Mouse (Mus musculus) kidney, adult 9 months (tissue): Measurements from ENCODE around the gene Sapcd2.

Source experiments
- DNase-seq: peaks from one replicate; pipeline ENCODE4 v3.0.0; 2022

The Sapcd2 gene

DNA sequence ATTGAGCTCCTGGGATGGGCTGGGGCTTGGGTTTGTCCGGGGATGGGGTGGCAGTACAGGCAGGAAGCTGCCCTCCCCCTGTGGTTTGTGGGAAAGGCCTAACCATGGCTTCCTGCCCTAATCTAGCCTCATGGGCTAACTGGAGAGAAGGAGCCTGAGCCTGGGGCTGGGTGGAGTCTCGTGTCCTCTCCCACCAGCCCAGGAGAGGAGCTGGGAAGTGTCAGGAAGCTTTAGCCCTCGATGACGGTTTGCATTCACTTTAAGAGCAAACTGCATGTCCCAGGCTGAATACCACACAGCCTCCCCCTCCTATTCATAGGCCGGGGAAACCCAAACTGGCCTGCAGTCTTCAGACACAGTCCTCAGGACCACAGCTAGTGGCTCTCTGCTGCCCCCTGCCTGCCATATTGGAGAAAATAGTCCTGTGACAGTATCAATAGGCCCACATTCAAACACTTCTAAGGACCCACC, 54.6 kb downstream of the Sapcd2 start:
- peak; percentile 73 for DNase-seq

GRCm38 (mm10) chr2:25427256-25427655, 55.1 kb downstream of the Sapcd2 start:
- DNase-seq = no peak
